Mouse (Mus musculus): ENCODE data around the gene Gm609.

DNA sequence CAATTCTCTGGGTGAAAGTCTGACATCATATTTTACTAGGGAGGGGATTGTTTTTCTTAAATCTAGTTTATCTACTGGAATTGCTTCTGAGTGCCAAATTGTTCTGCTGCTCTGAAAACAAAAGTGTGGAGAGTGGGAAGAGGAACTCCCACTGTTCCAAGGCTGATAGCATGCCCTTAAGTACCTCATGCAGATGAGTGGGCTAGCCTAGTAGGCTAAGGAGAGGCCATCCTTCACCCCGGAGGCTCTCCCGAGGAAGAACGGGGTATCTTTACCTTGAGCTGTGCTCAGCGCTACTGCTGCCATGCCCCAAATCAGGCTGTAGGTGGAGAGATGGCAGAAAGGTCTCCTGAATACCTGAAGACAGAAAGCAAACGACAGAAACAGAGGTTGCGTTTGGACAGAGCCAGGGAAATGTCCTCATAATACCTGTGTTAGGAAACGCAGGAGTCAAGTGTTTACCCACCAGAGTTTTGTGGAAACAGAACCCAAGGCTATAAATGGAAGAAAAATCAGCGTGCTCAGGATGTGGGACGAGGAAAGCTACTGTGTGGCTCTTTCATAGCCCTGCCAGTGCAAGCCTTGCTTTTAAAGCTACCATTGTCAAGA lies 92.7 kb downstream of the Gm609 start:
- TF ChIP-seq CTCF (IDR thresholded peaks at IDR 0.05; ENCODE audit: borderline replicate concordance, insufficient read depth, low read depth, low read length) = no peak
- TF ChIP-seq POLR2A (IDR thresholded peaks at IDR 0.05; ENCODE audit: borderline replicate concordance, insufficient read depth, low read length) = no peak

All from cerebellum, adult 2 months (tissue).